Mouse (Mus musculus): Measurements from ENCODE around the gene Ralb. TPM values are rescaled to one million over a fixed set of nuclear protein-coding genes. Genes with fewer than 3 reads are reported as not detected.
A peak's percentile ranks its signal among the peaks of the same experiment; 100 is the strongest.

The Ralb gene
- total RNA-seq (2014; rRNA removed) (38.1 and 41.9 TPM in 2 replicates), polyA plus RNA-seq (2015; fragmentation: Nextera tagmentation; extraction: Ambion mirVana) (63.2 and 65.1 TPM in 2 replicates)

- Histone ChIP-seq H3K4me3 (ENCODE audit: low read depth, low read length) (peak within 1 kb of the TSS; percentile 71), H3K27ac (ENCODE audit: low read depth, low read length) (peak within 1 kb of the TSS; percentile 52), H3K36me3 (ENCODE audit: insufficient read depth, low read length) (no peaks in the 10 kb centered on the region), H3K4me1 (ENCODE audit: insufficient read depth, low read length) (peaks cover 11% of the 10 kb centered on the region; the same call in 1 of the 2 replicates), H3K27me3 (ENCODE audit: insufficient read depth, low read length) (no peaks in the 10 kb centered on the region), H3K9ac (replicated peaks; ENCODE audit: low read length, poor library complexity, severe bottlenecking) (peak within 1 kb of the TSS; percentile 77), H3K9me3 (ENCODE audit: low read length) (no peaks in the 10 kb centered on the region), H3K4me2 (ENCODE audit: low read depth, low read length, poor library complexity, severe bottlenecking) (peak within 1 kb of the TSS; percentile 88)
- TF ChIP-seq CTCF (IDR thresholded peaks at IDR 0.05), result no peak
- WGBS, result 2% methylated on average over 53 of the region's 57 CpGs
- DNase-seq (ENCODE audit: low spot score), result peak; percentile 97
- ATAC-seq (ENCODE audit: low FRiP score), result peak; percentile 97
These were observed at the start of gene Ralb for GRCm38 (mm10) chr1:119504260-119505062. Gene Ralb (minus strand): TSS chr1:119504794.

- ATAC-seq (ENCODE audit: low FRiP score) (no peak), DNase-seq (ENCODE audit: low spot score) (no peak)
- H3K4me1 ChIP-seq (ENCODE audit: insufficient read depth, low read length), result no peaks in the 10 kb centered on the region
- H3K27ac ChIP-seq (ENCODE audit: low read depth, low read length), result no peak overlapping the region
- H3K27me3 ChIP-seq (ENCODE audit: insufficient read depth, low read length), result no peaks in the 10 kb centered on the region
- H3K9ac ChIP-seq (replicated peaks; ENCODE audit: low read length, poor library complexity, severe bottlenecking), result no peak overlapping the region
- TF ChIP-seq CTCF (IDR thresholded peaks at IDR 0.05), result no peak
- no peaks in the 10 kb centered on the region for H3K9me3 ChIP-seq (ENCODE audit: low read length)
- no peak overlapping the region for H3K4me2 ChIP-seq (ENCODE audit: low read depth, low read length, poor library complexity, severe bottlenecking)
- no peak overlapping the region for H3K4me3 ChIP-seq (ENCODE audit: low read depth, low read length)
- WGBS, result 94% methylated on average over 1 of the region's 1 CpGs
- peaks cover 4% of the 10 kb centered on the region; the same call in 1 of the 2 replicates for H3K36me3 ChIP-seq (ENCODE audit: insufficient read depth, low read length)
These were observed 47.1 kb upstream of the Ralb start for GRCm38 (mm10) chr1:119551651-119552050.

- Histone ChIP-seq H3K4me1 (ENCODE audit: insufficient read depth, low read length) (no peaks in the 10 kb centered on the region), H3K9me3 (ENCODE audit: low read length) (no peaks in the 10 kb centered on the region), H3K4me3 (ENCODE audit: low read depth, low read length) (no peak overlapping the region), H3K9ac (replicated peaks; ENCODE audit: low read length, poor library complexity, severe bottlenecking) (no peak overlapping the region), H3K27me3 (ENCODE audit: insufficient read depth, low read length) (no peaks in the 10 kb centered on the region), H3K27ac (ENCODE audit: low read depth, low read length) (no peak overlapping the region), H3K4me2 (ENCODE audit: low read depth, low read length, poor library complexity, severe bottlenecking) (no peak overlapping the region), H3K36me3 (ENCODE audit: insufficient read depth, low read length) (peaks cover 4% of the 10 kb centered on the region; the same call in 1 of the 2 replicates)
- WGBS, result 97% methylated on average over 2 of the region's 2 CpGs
- no peak for ATAC-seq (ENCODE audit: low FRiP score)
- no peak for TF ChIP-seq CTCF (IDR thresholded peaks at IDR 0.05)
- DNase-seq (ENCODE audit: low spot score), result no peak
These were observed 45.5 kb upstream of the Ralb start for GRCm38 (mm10) chr1:119550064-119550463.

- H3K4me2 ChIP-seq (ENCODE audit: low read depth, low read length, poor library complexity, severe bottlenecking), result no peak overlapping the region
- TF ChIP-seq CTCF (IDR thresholded peaks at IDR 0.05), result no peak
- ATAC-seq (ENCODE audit: low FRiP score) (no peak), DNase-seq (ENCODE audit: low spot score) (no peak)
- 94% methylated on average over 7 of the region's 7 CpGs for WGBS
- no peak overlapping the region for H3K9ac ChIP-seq (replicated peaks; ENCODE audit: low read length, poor library complexity, severe bottlenecking)
- H3K36me3 ChIP-seq (ENCODE audit: insufficient read depth, low read length), result no peaks in the 10 kb centered on the region
- no peak overlapping the region for H3K27ac ChIP-seq (ENCODE audit: low read depth, low read length)
- no peaks in the 10 kb centered on the region for H3K4me1 ChIP-seq (ENCODE audit: insufficient read depth, low read length)
- no peaks in the 10 kb centered on the region for H3K9me3 ChIP-seq (ENCODE audit: low read length)
- no peak overlapping the region for H3K4me3 ChIP-seq (ENCODE audit: low read depth, low read length)
- no peaks in the 10 kb centered on the region for H3K27me3 ChIP-seq (ENCODE audit: insufficient read depth, low read length)
These were observed 44.7 kb upstream of the Ralb start for GRCm38 (mm10) chr1:119549327-119549689.

GRCm38 (mm10) chr1:119548668-119549326, 44.2 kb upstream of the Ralb start:
- no peak overlapping the region for H3K4me3 ChIP-seq (ENCODE audit: low read depth, low read length)
- H3K9me3 ChIP-seq (ENCODE audit: low read length), result no peaks in the 10 kb centered on the region
- 69% methylated on average over 7 of the region's 7 CpGs for WGBS
- H3K9ac ChIP-seq (replicated peaks; ENCODE audit: low read length, poor library complexity, severe bottlenecking), result no peak overlapping the region
- H3K27me3 ChIP-seq (ENCODE audit: insufficient read depth, low read length), result no peaks in the 10 kb centered on the region
- H3K27ac ChIP-seq (ENCODE audit: low read depth, low read length), result no peak overlapping the region
- no peak overlapping the region for H3K4me2 ChIP-seq (ENCODE audit: low read depth, low read length, poor library complexity, severe bottlenecking)
- DNase-seq (ENCODE audit: low spot score) (peak; percentile 86), ATAC-seq (ENCODE audit: low FRiP score) (peak; percentile 49; the same call in 1 of the 2 replicates)
- H3K4me1 ChIP-seq (ENCODE audit: insufficient read depth, low read length), result no peaks in the 10 kb centered on the region
- TF ChIP-seq CTCF (IDR thresholded peaks at IDR 0.05), result peak; percentile 97
- no peaks in the 10 kb centered on the region for H3K36me3 ChIP-seq (ENCODE audit: insufficient read depth, low read length)

- no peak for ATAC-seq (ENCODE audit: low FRiP score)
- no peaks in the 10 kb centered on the region for H3K9me3 ChIP-seq (ENCODE audit: low read length)
- no peak overlapping the region for H3K4me2 ChIP-seq (ENCODE audit: low read depth, low read length, poor library complexity, severe bottlenecking)
- no peaks in the 10 kb centered on the region for H3K4me1 ChIP-seq (ENCODE audit: insufficient read depth, low read length)
- 95% methylated on average over 3 of the region's 3 CpGs for WGBS
- H3K27me3 ChIP-seq (ENCODE audit: insufficient read depth, low read length), result no peaks in the 10 kb centered on the region
- no peak overlapping the region for H3K27ac ChIP-seq (ENCODE audit: low read depth, low read length)
- H3K4me3 ChIP-seq (ENCODE audit: low read depth, low read length), result no peak overlapping the region
- no peak for TF ChIP-seq CTCF (IDR thresholded peaks at IDR 0.05)
- DNase-seq (ENCODE audit: low spot score), result no peak
- no peaks in the 10 kb centered on the region for H3K36me3 ChIP-seq (ENCODE audit: insufficient read depth, low read length)
- H3K9ac ChIP-seq (replicated peaks; ENCODE audit: low read length, poor library complexity, severe bottlenecking), result no peak overlapping the region
These were observed 41.9 kb upstream of the Ralb start for GRCm38 (mm10) chr1:119546490-119546889.
